Mouse (Mus musculus) MEL (cell line): ENCODE results near the gene Cep41. TPM values are rescaled to one million over a fixed set of nuclear protein-coding genes. Genes with fewer than 3 reads are reported as not detected.

Experiments used
- DNase-seq: peaks from one replicate; pipeline ENCODE4 v3.0.0; 2011; ENCODE audit warnings: low read depth, low spot score
- H3K27ac ChIP-seq: 2 replicates; pipeline ENCODE4 v1.5.1; 2012; ENCODE audit warnings: low read depth, mild to moderate bottlenecking, control low read depth, low read length, moderate library complexity; ENCODE audit not compliant: control insufficient read depth
- H3K27me3 ChIP-seq, 2 experiments: fragments of 150-350 bp in 1 of 2; sonication (generic) in 1 of 2; 2 replicates each; pipeline ENCODE4 v1.6.1; 2012; ENCODE audit warnings: low read length in 2 of 2, mild to moderate bottlenecking in 2 of 2, improper control_type of control experiment in 1 of 2, moderate library complexity in 1 of 2; ENCODE audit not compliant: insufficient read depth in 2 of 2, control insufficient read depth in 1 of 2
- H3K36me3 ChIP-seq, 2 experiments: 2 replicates each; pipeline ENCODE4 v1.6.1; 2012 to 2014; ENCODE audit warnings: low read length in 2 of 2, improper control_type of control experiment in 1 of 2, inconsistent platforms in 1 of 2, mild to moderate bottlenecking in 1 of 2; ENCODE audit not compliant: insufficient read depth in 2 of 2, control insufficient read depth in 1 of 2
- H3K4me1 ChIP-seq, 2 experiments: fragments of 150-350 bp in 1 of 2; sonication (generic) in 1 of 2; 2 replicates each; pipeline ENCODE4 v1.6.1; 2012; ENCODE audit warnings: low read length in 2 of 2, improper control_type of control experiment in 1 of 2, mild to moderate bottlenecking in 1 of 2; ENCODE audit not compliant: insufficient read depth in 2 of 2, control insufficient read depth in 1 of 2
- H3K4me3 ChIP-seq, 2 experiments: fragments of 150-350 bp in 1 of 2; sonication (generic) in 1 of 2; 2 replicates each; pipeline ENCODE4 v1.5.1; 2012; ENCODE audit warnings: low read depth in 2 of 2, low read length in 2 of 2, mild to moderate bottlenecking in 2 of 2, moderate library complexity in 2 of 2, control low read depth in 1 of 2, improper control_type of control experiment in 1 of 2; ENCODE audit not compliant: control insufficient read depth in 1 of 2, insufficient read depth in 1 of 2
- H3K79me2 ChIP-seq: 2 replicates; pipeline ENCODE4 v1.6.1; 2012; ENCODE audit warnings: mild to moderate bottlenecking, low read length, moderate library complexity; ENCODE audit not compliant: control insufficient read depth, poor library complexity, insufficient read depth
- H3K9ac ChIP-seq: 2 replicates; pipeline ENCODE4 v1.6.1; 2012; ENCODE audit warnings: low read depth, mild to moderate bottlenecking, control low read depth, low read length, moderate library complexity; ENCODE audit not compliant: control insufficient read depth, poor library complexity, severe bottlenecking
- H3K9me3 ChIP-seq: fragments of 150-350 bp; sonication (generic); replicated peaks from 2 replicates; pipeline ENCODE4 v1.6.1; 2012; ENCODE audit warnings: mild to moderate bottlenecking, low read length, improper control_type of control experiment, moderate library complexity; ENCODE audit not compliant: insufficient read depth
- BHLHE40 ChIP-seq: IDR thresholded peaks from 2 replicates; pipeline ENCODE4 v1.6.1; 2012; ENCODE audit warnings: low read depth, mild to moderate bottlenecking, inconsistent platforms, low read length, improper control_type of control experiment, borderline replicate concordance
- CHD1 ChIP-seq: IDR thresholded peaks from 2 replicates; pipeline ENCODE4 v1.6.1; 2012; ENCODE audit warnings: low read depth, mild to moderate bottlenecking, inconsistent platforms, low read length, improper control_type of control experiment
- CHD2 ChIP-seq: IDR thresholded peaks from 2 replicates; pipeline ENCODE4 v1.6.1; 2011; ENCODE audit warnings: low read length, improper control_type of control experiment
- E2F4 ChIP-seq: IDR thresholded peaks from 2 replicates; pipeline ENCODE4 v1.6.1; 2011; ENCODE audit warnings: low read depth, low read length, improper control_type of control experiment, borderline replicate concordance
- EP300 ChIP-seq, 2 experiments: IDR thresholded peaks; 2 replicates each; pipeline ENCODE4 v1.6.1; 2011; ENCODE audit warnings: improper control_type of control experiment in 2 of 2, low read length in 2 of 2, low read depth in 1 of 2, mild to moderate bottlenecking in 1 of 2
- GABPA ChIP-seq: IDR thresholded peaks from 2 replicates; pipeline ENCODE4 v1.6.1; 2012; ENCODE audit warnings: low read depth, mild to moderate bottlenecking, inconsistent platforms, low read length, improper control_type of control experiment, moderate library complexity
- JUND ChIP-seq: IDR thresholded peaks from 2 replicates; pipeline ENCODE4 v1.6.1; 2011; ENCODE audit warnings: low read depth, mild to moderate bottlenecking, improper control_type of control experiment, low read length
- KAT2A ChIP-seq: conservative IDR thresholded peaks from 2 replicates; pipeline ENCODE4 v1.6.1; 2012; ENCODE audit warnings: low read depth, low read length, improper control_type of control experiment, inconsistent platforms
- MAFK ChIP-seq: IDR thresholded peaks from 2 replicates; pipeline ENCODE4 v1.6.1; 2011; ENCODE audit warnings: low read depth, mild to moderate bottlenecking, low read length, improper control_type of control experiment, borderline replicate concordance
- MEF2A ChIP-seq: IDR thresholded peaks from 2 replicates; pipeline ENCODE4 v1.6.1; 2014; ENCODE audit warnings: low read depth, mild to moderate bottlenecking, inconsistent platforms, low read length, improper control_type of control experiment; ENCODE audit not compliant: poor library complexity, insufficient replicate concordance, severe bottlenecking; ENCODE audit errors: extremely low read depth
- MXI1 ChIP-seq: IDR thresholded peaks from 2 replicates; pipeline ENCODE4 v1.6.1; 2011; ENCODE audit warnings: mild to moderate bottlenecking, low read depth, low read length, improper control_type of control experiment
- MYC ChIP-seq: IDR thresholded peaks from 2 replicates; pipeline ENCODE4 v1.6.1; 2011; ENCODE audit warnings: low read depth, mild to moderate bottlenecking, low read length, improper control_type of control experiment, moderate library complexity
- NRF1 ChIP-seq: IDR thresholded peaks from 2 replicates; pipeline ENCODE4 v1.6.1; 2014; ENCODE audit warnings: low read depth, mild to moderate bottlenecking, inconsistent platforms, low read length, improper control_type of control experiment, moderate library complexity; ENCODE audit not compliant: poor library complexity, insufficient read depth, severe bottlenecking
- POLR2AphosphoS2 ChIP-seq: IDR thresholded peaks from 2 replicates; pipeline ENCODE4 v1.6.1; 2011; ENCODE audit warnings: low read length, improper control_type of control experiment
- RAD21 ChIP-seq: IDR thresholded peaks from 2 replicates; pipeline ENCODE4 v1.6.1; 2011; ENCODE audit warnings: mild to moderate bottlenecking, low read depth, low read length, improper control_type of control experiment
- SIN3A ChIP-seq: IDR thresholded peaks from 2 replicates; pipeline ENCODE4 v1.6.1; 2012; ENCODE audit warnings: low read length, improper control_type of control experiment, inconsistent platforms
- TAL1 ChIP-seq: IDR thresholded peaks from 2 replicates; pipeline ENCODE4 v1.6.1; 2012; ENCODE audit warnings: mild to moderate bottlenecking, inconsistent platforms, low read length, moderate library complexity, mixed read lengths
- TCF12 ChIP-seq: IDR thresholded peaks from 2 replicates; pipeline ENCODE4 v1.6.1; 2014; ENCODE audit warnings: low read depth, mild to moderate bottlenecking, inconsistent platforms, low read length, improper control_type of control experiment, moderate library complexity
- UBTF ChIP-seq: IDR thresholded peaks from 2 replicates; pipeline ENCODE4 v1.6.1; 2012; ENCODE audit warnings: low read depth, mild to moderate bottlenecking, inconsistent platforms, low read length, improper control_type of control experiment, moderate library complexity, borderline replicate concordance; ENCODE audit not compliant: insufficient read depth
- USF1 ChIP-seq: IDR thresholded peaks from 2 replicates; pipeline ENCODE4 v1.6.1; 2014; ENCODE audit warnings: low read depth, mild to moderate bottlenecking, inconsistent platforms, low read length, improper control_type of control experiment, moderate library complexity
- USF2 ChIP-seq, 2 experiments: IDR thresholded peaks; 2 replicates each; pipeline ENCODE4 v1.6.1; 2011 to 2012; ENCODE audit warnings: improper control_type of control experiment in 2 of 2, low read length in 2 of 2, borderline replicate concordance in 1 of 2, inconsistent platforms in 1 of 2, low read depth in 1 of 2, mild to moderate bottlenecking in 1 of 2; ENCODE audit not compliant: insufficient read depth in 1 of 2
- ZC3H11A ChIP-seq: IDR thresholded peaks from 2 replicates; pipeline ENCODE4 v1.6.1; 2012; ENCODE audit warnings: low read depth, mild to moderate bottlenecking, inconsistent platforms, low read length, improper control_type of control experiment
- ZNF384 ChIP-seq: IDR thresholded peaks from 2 replicates; pipeline ENCODE4 v1.6.1; 2012; ENCODE audit warnings: low read depth, mild to moderate bottlenecking, inconsistent platforms, low read length, improper control_type of control experiment
- polyA plus RNA-seq, 2 experiments: library from polyadenylated mRNA; stranded (reverse) in 1 of 2; unstranded in 1 of 2; fragments of >175 nt in 1 of 2; fragments of >200 nt in 1 of 2; gene quantifications; 2 replicates each; pipeline versions ENCODE4 v1.2.1 to v1.2.4; 2012; ENCODE audit warnings: low replicate concordance in 2 of 2, low read depth in 1 of 2; ENCODE audit not compliant: insufficient read length in 2 of 2, insufficient read depth in 1 of 2, missing spikeins in 1 of 2
- total RNA-seq: library from RNA; depleted of rRNA; stranded (reverse); fragments of 300-350 nt; gene quantifications from 2 replicates; pipeline ENCODE4 v1.2.3, GENCODE M21; 2012

Gene Cep41
- total and polyA plus RNA-seq, 3 experiments: 9.8 to 12.0 TPM; not detected in 1

DNA sequence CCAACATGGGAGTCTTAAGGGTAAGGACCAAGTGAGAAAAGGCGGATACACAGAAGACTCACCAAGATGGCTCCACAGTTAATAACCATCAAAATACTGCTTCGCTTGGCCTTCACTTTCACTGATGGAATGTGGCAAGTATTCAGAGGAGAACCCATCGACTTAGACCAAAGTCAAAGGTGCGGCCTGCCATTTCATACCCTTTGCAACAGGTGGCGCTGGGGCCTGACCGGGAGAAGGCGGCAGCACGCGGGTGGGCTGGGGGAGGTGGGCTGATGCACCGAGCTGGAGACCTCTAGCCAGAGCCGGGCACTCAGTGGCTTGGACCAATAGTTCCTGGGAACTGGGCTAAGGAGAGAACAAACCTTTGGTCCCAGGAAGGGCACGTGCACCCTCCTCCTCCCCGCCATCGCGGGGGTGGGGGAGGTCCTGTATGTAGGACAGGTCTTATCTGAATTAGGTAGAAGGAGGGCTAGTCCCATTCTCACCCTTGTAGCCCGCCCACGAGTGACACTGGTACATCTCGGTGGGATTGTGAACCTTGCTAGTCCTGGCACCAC is 39.1 kb upstream of the Cep41 start:
- no peaks in the 10 kb centered on the region for H3K9me3 ChIP-seq
- no peak overlapping the region for H3K27ac ChIP-seq
- DNase-seq: no peak
- TF ChIP-seq USF2 (IDR thresholded peaks at IDR 0.05; ENCODE audit: borderline replicate concordance in 1 of 2, insufficient read depth in 1 of 2, low read depth in 1 of 2, low read length in 2 of 2) (no peak), JUND (no peak), CHD1 (no peak), MEF2A (no peak), RAD21 (no peak), NRF1 (no peak), ZC3H11A (no peak), MXI1 (no peak), MYC (no peak), SIN3A (no peak), MAFK (no peak), ZNF384 (no peak), TCF12 (no peak), POLR2AphosphoS2 (no peak), BHLHE40 (no peak), UBTF (no peak), USF1 (no peak), KAT2A (no peak)
- H3K27me3 ChIP-seq: no peaks in the 10 kb centered on the region; a peak in 1 of 4 replicates
- H3K36me3 ChIP-seq: no peaks in the 10 kb centered on the region
- no peak overlapping the region for H3K4me3 ChIP-seq
- H3K79me2 ChIP-seq: no peaks in the 10 kb centered on the region
- no peaks in the 10 kb centered on the region for H3K4me1 ChIP-seq
- H3K9ac ChIP-seq: no peak overlapping the region

DNA sequence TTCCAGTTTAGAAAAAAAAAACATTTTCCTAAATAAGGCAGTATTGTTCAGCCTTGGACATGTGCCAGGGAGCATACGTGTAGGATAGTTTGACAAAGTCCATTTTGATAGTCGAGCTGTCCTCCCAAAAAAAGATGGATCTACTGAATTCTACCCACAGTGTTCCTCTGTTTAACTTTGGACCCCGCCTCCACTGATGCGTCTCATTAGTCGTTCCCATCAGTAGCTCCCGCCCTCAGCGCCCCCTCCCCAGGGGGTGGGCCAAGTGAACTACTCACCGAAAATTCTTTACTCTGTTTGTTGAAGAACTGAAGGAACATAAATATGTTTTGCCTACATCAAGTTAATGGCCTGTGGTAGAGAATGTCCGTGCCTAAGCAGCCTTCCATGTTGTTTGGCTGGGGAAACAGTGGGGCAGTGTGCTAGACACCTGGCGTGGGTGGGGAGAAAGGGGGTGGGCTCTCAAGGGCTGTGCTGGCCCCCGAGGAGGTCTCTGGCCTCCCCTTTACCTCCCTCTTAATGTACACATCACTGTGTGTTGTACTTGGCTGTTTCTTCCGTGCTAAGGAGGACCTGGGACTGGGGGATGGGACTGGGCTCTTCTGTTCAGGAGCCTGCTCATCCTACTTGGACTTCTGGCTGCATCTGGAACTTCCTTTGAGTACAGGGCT is 36.9 kb upstream of the Cep41 start:
- Histone ChIP-seq H3K4me1 (no peaks in the 10 kb centered on the region), H3K4me3 (no peak overlapping the region)
- TF ChIP-seq GABPA: no peak
- no peak for TF ChIP-seq E2F4
- TF ChIP-seq NRF1: no peak
- no peak for TF ChIP-seq RAD21
- TF ChIP-seq POLR2AphosphoS2: no peak
- TF ChIP-seq CHD2: no peak
- no peak for TF ChIP-seq CHD1
- no peak for TF ChIP-seq MEF2A
- TF ChIP-seq UBTF: no peak
- no peak for TF ChIP-seq EP300 (IDR thresholded peaks at IDR 0.05; ENCODE audit: low read depth in 1 of 2, low read length in 2 of 2)
- TF ChIP-seq MAFK: no peak
- no peak for TF ChIP-seq TAL1
- TF ChIP-seq, all 39 proteins: peak for 0
- Histone ChIP-seq H3K27me3 (peaks cover 0 to 11% of the 10 kb centered on the region in 2 experiments; a peak in 3 of 4 replicates), H3K9me3 (no peaks in the 10 kb centered on the region), H3K9ac (no peak overlapping the region), H3K36me3 (no peaks in the 10 kb centered on the region), H3K27ac (no peak overlapping the region), H3K79me2 (no peaks in the 10 kb centered on the region)
- no peak for DNase-seq
